Mouse (Mus musculus): ENCODE data around the gene Tmem106b. TPM values are rescaled to one million over a fixed set of nuclear protein-coding genes. Genes with fewer than 3 reads are reported as not detected.
A peak's percentile ranks its signal among the peaks of the same experiment; 100 is the strongest.

The Tmem106b gene
- total RNA-seq (2014; fragmentation: Nextera tagmentation) (17.3 and 29.7 TPM in 2 replicates), total RNA-seq (2017) (29.2 and 43.0 TPM in 2 replicates)

GRCm38 (mm10) chr6:13069302-13070146 is at the start of gene Tmem106b:
Gene Tmem106b (plus strand): TSS chr6:13069759.
- peak; percentile 94 for ATAC-seq (replicated peaks; ENCODE audit: poor library complexity, severe bottlenecking)

DNA sequence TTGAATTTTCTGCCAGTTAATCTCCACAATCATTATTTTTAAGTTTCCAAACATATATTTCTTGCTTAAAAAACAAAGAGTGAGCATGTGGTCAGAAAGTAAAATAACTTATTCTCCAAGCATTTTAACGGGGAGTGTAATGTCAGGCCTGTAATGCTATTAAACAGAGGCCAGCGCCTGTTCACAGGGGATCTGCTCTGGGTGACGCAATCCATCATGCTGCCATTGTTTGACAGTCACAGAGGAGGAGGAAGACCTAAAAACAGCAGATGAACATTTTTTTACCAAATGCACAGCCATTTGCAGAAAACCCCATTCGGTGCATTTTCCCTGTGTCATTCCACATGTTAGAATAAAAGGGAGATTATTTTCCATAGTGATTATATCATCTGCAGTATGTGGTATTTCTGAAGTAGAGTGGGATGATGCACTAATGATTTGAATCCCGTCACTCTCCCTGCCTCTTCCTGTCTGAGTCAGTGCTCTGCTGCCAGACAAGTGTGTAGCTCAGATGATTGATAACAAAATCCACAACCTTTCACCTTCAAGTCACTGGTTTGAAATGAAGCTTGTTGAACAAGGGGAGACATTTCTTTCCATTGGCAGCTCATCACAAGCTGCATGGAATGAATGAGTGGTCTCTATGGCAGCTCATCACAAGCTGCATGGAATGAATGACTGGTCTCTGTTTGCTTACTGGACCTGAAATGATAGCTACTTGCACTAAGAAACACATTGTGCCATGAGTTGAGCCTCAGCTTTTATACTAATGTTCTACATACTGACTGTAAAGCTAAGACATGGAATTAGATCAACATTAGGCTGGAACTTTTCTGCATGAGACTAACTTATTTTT is 48.1 kb upstream of the Tmem106b start:
- ATAC-seq (replicated peaks; ENCODE audit: poor library complexity, severe bottlenecking), result no peak

DNA sequence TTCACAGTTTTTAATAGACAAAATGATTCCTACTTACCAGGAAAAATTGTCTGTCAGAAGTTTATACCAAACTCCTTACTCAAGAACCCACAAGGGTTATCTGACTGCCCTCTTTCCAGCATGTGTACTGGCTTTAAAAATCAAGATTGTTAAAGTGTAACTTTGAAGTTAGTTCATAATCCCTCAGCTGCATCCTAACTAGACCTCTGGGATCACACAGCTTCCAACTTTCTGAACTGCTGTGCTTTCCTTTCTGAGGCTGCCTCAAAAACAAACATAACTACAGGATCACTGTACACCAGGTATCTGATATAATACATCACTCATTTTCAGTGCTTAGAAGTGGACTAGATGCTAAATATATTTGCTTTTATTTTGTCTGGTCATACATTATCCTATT is 39.0 kb upstream of the Tmem106b start:
- ATAC-seq (replicated peaks; ENCODE audit: poor library complexity, severe bottlenecking), result no peak

GRCm38 (mm10) chr6:13030961-13031360 is 38.6 kb upstream of the Tmem106b start:
- ATAC-seq (replicated peaks; ENCODE audit: poor library complexity, severe bottlenecking), result no peak

DNA sequence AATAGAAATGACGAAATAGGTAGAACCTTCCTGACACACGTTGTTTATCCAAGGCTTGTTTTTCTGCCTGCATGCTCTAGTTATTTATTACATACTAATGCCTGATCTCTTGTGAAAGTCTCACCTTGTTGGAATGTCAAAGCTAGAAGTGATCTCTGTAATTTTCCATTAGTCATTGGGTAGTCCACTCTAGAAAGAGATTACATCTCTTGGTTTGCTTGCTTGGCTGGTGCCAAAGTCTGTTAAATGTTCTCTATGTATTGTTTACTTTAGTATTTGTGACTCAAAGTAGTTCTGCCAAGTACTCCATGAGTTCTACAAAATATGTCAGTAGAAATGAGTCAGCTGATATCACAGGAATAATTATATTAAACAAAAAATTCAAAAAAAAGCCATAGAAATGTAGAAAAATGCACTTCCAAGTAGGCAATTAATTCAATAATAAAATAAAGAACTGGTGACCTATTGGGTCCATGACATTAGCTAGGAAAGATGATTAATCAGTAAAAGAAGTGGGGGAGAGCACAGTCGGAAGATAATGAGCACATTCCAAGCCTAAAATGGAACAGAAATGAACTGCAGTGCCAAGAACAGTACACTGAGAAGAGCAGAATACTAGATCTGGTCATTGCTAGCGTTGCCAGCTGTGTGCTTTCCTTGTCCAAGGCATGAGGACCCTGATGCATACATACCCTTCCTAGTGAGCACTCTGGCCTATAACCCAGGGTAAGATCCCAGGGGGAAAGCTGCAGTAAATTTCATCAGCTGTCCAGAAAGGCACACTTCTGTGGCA is 17.0 kb upstream of the Tmem106b start:
- ATAC-seq (replicated peaks; ENCODE audit: poor library complexity, severe bottlenecking), result no peak

DNA sequence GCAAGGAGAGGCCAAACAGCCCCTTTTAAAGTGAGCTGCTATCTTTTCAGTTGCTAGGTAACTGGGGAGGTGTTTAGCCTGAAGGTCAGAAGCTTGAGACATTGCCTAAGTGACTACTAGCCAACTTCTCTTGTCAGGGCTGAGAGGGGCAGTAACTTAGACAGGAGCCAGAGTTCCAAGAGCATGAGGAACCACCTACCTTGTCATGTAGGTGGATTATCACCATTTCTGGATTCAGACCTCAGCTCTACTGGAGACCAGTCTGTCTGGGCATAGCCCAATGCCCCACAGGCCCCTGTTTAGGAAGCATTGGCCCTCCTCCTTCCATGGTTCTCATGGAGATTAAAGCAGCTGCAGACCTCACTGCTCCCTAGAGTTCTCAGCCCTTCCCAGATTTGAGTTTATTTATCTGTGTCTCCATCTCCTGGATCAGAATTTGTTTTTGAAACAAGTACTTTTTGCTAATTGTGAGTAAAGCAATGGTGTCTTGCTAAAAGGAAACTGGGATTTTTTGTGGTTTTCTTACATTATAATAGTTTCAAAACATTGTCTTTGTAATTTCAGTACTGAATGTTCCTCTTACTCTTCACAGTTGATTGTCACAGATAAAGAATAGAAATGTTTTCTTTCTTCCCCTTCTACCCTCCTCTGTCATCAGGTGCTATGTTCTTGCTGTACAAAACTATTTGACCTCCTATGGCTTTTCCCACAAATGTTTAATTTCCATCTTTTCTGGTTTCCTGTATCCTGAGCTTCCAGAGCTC is 8.1 kb upstream of the Tmem106b start:
- ATAC-seq (replicated peaks; ENCODE audit: poor library complexity, severe bottlenecking), result peak; percentile 35

GRCm38 (mm10) chr6:13062063-13062462 is 7.5 kb upstream of the Tmem106b start:
- ATAC-seq (replicated peaks; ENCODE audit: poor library complexity, severe bottlenecking), result peak; percentile 25; the same call in 1 of the 2 replicates

- no peak for ATAC-seq (replicated peaks; ENCODE audit: poor library complexity, severe bottlenecking)
Observed at GRCm38 (mm10) chr6:13062691-13063255, 6.8 kb upstream of the Tmem106b start.

DNA sequence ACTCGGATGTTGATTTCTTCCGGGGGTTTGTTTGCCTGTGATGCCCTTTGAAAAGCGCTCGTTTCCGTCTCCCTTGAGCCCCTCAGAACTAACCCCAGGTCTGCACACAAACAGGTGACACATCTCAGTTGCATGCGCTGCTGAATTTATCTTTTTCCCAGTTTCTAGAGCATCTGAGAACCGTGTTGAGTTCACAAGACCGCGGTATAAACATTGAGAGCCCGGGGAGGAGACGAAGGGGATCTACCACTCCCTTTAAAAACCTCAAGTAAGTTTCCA is 527 bp downstream of the Tmem106b start:
- ATAC-seq (replicated peaks; ENCODE audit: poor library complexity, severe bottlenecking), result no peak

GRCm38 (mm10) chr6:13070485-13070884 is 926 bp downstream of the Tmem106b start:
- peak; percentile 29 for ATAC-seq (replicated peaks; ENCODE audit: poor library complexity, severe bottlenecking)

GRCm38 (mm10) chr6:13073036-13073435 is 3.5 kb downstream of the Tmem106b start:
- ATAC-seq (replicated peaks; ENCODE audit: poor library complexity, severe bottlenecking), result no peak

DNA sequence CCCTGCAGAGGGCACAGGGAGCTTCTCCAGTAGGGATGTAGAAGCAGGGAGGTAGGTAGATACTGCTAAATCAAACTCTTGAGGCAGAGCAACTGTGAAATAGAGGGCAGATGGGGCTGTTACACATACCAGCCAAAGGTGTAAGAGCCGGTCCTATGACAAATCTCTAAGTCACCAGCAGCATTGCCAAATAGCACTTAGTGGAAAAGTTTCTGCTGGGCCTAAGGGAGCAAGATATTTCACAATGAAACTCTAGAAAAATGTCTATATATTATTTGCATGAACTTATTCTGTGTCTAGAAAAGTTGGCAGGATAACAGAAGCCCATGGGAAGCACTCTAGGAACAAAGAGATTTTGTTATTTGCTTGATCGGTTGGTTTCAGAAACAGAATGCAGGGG is 4.3 kb downstream of the Tmem106b start:
- ATAC-seq (replicated peaks; ENCODE audit: poor library complexity, severe bottlenecking), result no peak

DNA sequence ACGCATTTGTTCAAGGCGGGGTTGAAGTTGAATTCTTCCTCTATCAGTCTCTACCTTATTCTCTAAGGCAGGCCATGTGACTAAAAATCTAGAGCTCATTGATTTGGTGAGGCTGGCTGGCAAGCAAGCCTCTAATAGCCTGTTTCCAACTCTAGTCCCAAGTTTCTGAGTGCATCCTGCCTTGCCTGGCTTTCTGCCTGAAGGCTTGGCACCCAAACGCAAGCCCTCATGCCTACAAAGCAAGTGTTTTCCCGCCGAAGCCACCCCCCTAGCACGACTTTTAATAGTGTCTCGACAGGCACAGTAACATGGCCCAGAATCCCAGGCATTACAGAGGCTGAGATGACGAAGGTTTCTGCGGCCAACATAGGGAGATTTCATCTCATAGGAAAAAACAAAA is 13.3 kb downstream of the Tmem106b start:
- ATAC-seq (replicated peaks; ENCODE audit: poor library complexity, severe bottlenecking), result no peak

- no peak for ATAC-seq (replicated peaks; ENCODE audit: poor library complexity, severe bottlenecking)
Observed at GRCm38 (mm10) chr6:13096656-13097435, 27.3 kb downstream of the Tmem106b start.

GRCm38 (mm10) chr6:13100137-13100536 is 30.6 kb downstream of the Tmem106b start:
- no peak for ATAC-seq (replicated peaks; ENCODE audit: poor library complexity, severe bottlenecking)

- ATAC-seq (replicated peaks; ENCODE audit: poor library complexity, severe bottlenecking), result no peak
Observed at GRCm38 (mm10) chr6:13108662-13109061, 39.1 kb downstream of the Tmem106b start.

DNA sequence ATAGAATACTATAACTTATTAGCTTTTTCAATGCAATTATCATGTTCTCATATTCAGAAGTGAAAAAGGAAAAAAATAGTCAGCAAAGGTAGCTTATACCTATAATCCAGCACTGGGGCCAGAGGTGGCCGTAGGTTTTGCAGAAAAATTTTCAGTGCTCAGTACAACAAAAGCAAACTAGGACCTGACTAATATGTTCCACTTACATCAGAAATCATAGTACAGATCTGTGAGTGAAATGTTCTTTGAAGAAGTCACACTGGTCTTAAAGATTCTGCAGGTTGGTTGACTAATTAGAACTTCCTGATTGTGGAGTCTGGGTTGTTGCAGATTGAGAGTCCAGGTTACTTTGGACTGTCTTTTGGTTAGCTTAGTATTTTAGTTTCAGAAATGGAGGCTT is 67.7 kb downstream of the Tmem106b start:
- ATAC-seq (replicated peaks; ENCODE audit: poor library complexity, severe bottlenecking), result no peak
